Mouse (Mus musculus) monocyte, adult 2 months (primary cell): ENCODE measurements at regions not wholly inside any gene's neighbourhood (a gene's known extent, or its start where the extent isn't known, plus 50 kb on each side); places are given as distances from the start of the nearest gene placed in this dataset.

Experiments used
- DNase-seq, 2 experiments: peaks; one replicate each; pipeline ENCODE4 v3.0.0; 2022; ENCODE audit warnings: low spot score in 2 of 2, low read depth in 1 of 2

DNA sequence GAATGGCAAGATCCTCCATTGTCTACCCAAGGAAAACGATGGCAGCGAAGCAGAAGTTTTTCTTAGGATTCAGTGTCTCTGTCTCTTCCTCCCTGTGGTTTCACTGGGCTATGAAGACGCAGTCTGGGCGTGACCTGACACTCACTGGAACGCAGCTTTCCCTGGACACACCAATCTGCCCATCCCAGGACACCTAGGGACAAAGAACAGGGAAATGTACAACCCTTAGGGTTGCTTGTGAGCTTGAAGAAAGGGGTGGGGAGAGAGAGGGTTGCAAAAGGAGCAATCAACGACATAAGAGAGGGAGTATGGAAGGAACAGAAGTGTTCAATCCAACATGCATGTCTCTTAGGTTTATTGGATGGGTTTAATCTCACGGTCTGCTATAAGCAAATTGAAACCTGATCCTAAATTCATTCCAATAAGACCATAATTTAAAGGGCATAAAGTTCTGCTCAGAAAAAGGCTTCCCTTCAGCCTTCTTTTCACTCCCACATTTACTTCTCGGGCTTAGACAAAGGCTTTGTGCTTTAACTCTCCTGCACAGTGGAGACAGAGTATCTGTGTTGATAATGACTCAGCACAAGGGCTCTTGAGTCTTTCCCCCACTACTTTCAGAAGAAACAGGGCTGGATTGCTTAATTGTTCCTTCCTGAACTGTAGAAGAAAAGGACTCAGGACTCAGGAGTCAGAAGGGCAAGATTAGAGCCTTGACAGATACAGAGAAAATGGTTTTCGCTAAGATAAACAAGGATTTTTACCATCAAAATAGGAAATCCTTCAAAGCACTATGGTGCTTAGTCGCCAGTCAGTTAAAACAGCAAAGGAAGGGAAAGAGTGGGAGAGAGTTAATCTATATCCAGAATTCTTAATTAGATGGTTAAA lies 147.3 kb upstream of the Cited2 start:
- DNase-seq: no peak

DNA sequence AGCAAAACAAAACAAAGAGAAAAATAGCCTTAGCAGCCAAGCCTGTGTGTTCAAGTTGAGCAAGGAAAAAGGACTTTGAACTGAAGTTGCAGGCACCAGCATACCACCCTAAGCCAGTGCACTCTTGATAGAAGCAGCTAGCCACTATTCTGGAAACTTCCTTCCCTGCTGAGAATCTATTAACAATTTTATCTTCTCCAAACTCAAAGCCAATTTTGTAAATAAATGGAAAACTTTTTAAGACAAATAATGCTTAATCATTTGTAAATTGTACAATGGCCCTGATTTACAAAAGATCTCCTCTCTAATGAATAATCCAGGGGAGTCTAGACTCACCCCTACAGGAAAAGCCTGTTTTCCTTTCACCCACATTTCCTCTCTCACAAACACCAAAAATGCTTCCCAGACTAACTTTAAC lies 146.7 kb upstream of the Cited2 start:
- DNase-seq: no peak

GRCm38 (mm10) chr10:17579463-17579862 lies 143.6 kb upstream of the Cited2 start:
- no peak for DNase-seq

- DNase-seq: no peak
Observed at GRCm38 (mm10) chr10:17584842-17585241, 138.2 kb upstream of the Cited2 start.

DNA sequence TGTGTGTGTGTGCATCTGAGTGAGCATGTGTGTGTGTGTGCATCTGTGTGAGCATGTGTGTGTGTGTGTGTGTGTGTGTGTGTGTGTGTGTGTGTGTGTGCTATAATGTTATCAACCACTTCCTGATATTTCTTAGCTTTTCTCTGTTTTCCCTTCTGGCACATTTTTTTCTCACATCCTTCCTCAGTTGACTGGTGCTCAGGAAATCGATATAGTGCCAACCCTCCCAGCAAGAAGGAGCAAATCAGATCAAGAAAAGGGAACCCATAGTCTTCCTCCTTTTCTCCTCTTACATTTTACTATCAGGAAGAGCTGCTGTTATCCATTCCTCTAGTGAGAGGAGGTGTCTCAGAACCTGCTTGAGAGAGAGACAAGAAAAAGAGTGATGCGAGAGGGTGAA lies 136.1 kb upstream of the Cited2 start:
- DNase-seq: no peak

DNA sequence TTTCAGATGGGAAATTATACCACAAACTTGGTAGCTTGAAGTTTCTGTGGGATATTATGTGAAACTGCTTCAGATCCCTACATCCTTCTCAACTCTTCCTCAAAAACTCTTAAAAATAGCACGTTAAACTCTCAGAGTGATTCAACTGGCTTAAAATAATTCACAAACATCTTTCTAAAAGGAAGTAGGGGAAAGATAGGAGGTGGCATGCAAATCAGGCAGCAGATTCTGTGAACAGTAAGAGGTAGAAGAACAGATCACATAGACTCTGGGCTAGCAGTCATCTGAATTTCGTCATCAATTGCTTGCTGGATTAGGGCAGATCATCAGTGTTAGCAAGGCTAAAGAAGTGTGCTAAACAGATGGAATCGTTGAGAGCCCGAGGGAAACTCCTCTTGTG lies 133.9 kb upstream of the Cited2 start:
- DNase-seq: no peak

- DNase-seq: no peak
Observed at GRCm38 (mm10) chr10:17590195-17590594, 132.8 kb upstream of the Cited2 start.

GRCm38 (mm10) chr10:17592387-17592786 lies 130.6 kb upstream of the Cited2 start:
- no peak for DNase-seq

- DNase-seq: no peak
Observed at GRCm38 (mm10) chr10:17596126-17596525, 126.9 kb upstream of the Cited2 start.

- DNase-seq: no peak
Observed at GRCm38 (mm10) chr10:17596743-17597142, 126.3 kb upstream of the Cited2 start.

- DNase-seq: no peak
Observed at GRCm38 (mm10) chr10:17599246-17599645, 123.8 kb upstream of the Cited2 start.

DNA sequence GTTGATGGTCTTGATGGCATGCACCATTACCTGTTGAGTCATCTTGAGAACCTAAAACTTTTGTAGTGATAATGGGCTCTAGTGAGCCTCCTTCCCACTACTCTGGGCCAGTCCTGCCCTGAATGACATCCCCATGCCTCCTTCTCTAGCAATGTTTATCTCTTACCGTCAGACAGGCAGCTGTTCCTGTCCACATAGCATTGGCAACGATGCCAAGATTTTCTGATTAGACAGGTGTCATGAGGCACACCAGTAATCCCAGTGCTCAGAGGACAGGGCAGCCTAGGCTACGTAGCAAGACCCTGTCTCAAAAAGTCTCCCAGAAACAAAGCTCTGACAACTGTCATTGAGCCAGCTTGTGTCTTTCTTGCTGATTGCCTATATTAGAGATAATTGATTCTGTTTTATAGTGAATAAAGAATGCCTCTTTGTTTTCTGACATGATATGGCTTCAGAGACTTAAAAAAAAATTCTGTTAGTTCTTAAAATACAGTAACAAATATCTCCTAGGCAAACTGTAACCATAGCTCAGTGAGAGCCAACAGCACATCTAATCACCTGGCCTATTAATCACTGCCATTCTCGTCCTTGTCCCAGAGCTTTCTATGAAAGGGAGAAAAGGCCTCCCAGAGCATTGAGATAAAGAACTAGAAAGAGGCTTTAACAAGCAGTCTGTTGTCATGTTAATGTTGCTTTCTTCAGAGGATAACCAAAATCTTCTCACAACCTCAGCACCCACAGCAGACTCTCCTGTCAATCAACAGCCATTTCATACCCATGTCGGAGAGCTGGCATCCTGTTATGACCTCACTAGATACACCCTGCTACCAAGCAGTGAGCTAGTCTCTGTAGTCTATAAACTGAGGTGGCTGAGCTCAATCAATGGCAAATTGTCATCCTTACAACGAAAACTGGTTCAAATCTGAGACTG lies 122.9 kb upstream of the Cited2 start:
- no peak for DNase-seq

- DNase-seq: no peak
Observed at GRCm38 (mm10) chr10:17600762-17601108, 122.3 kb upstream of the Cited2 start.

- DNase-seq: no peak
Observed at GRCm38 (mm10) chr10:17602446-17602845, 120.6 kb upstream of the Cited2 start.

- no peak for DNase-seq
Observed at GRCm38 (mm10) chr10:17608220-17608619, 114.8 kb upstream of the Cited2 start.

- no peak for DNase-seq
Observed at GRCm38 (mm10) chr10:17610592-17610991, 112.4 kb upstream of the Cited2 start.

DNA sequence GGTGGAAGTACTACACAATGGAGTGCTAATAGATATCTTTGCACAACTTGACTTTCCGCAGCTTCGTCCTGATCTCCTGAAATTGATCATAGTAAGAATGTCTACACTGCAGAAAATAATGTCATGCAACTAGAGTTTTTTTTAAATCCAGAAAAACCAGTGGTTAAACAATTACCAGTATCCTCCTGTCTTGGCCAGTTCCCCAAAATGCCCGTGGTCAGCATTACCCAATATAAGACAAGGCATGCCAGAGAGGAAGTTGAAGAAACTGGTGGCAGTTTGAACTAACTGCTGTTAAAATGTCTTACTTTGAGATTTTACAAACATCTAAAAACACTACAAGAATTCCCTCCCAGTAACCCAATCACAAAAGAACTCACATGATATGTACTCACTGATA lies 109.7 kb upstream of the Cited2 start:
- DNase-seq: peak; percentile 25 to 30

GRCm38 (mm10) chr10:17618024-17618423 lies 105.0 kb upstream of the Cited2 start:
- DNase-seq: no peak

- no peak for DNase-seq
Observed at GRCm38 (mm10) chr10:17619617-17620016, 103.4 kb upstream of the Cited2 start.

GRCm38 (mm10) chr10:17621703-17622385 lies 101.2 kb upstream of the Cited2 start:
- no peak for DNase-seq

GRCm38 (mm10) chr10:17622802-17623201 lies 100.2 kb upstream of the Cited2 start:
- no peak for DNase-seq
